Mouse (Mus musculus) midbrain, embryonic 15.5 days (tissue): ENCODE measurements around the gene Zdhhc13. TPM values are rescaled to one million over a fixed set of nuclear protein-coding genes. Genes with fewer than 3 reads are reported as not detected.

Experiments used
- ATAC-seq: fragments of 200-750 bp; cut with Nextera tagmentation; replicated peaks from 2 replicates; pipeline ENCODE4 v1.8.0; 2017; ENCODE audit warnings: moderate TSS enrichment
- H3K27ac ChIP-seq: fragments of 300-500 bp; sonication (generic); 2 replicates; pipeline ENCODE4 v1.5.1; 2015; ENCODE audit warnings: mild to moderate bottlenecking, inconsistent platforms
- H3K27me3 ChIP-seq: fragments of 300-500 bp; sonication (generic); replicated peaks from 2 replicates; pipeline ENCODE4 v1.6.1; 2015; ENCODE audit warnings: inconsistent platforms
- H3K36me3 ChIP-seq: fragments of 300-500 bp; sonication (generic); replicated peaks from 2 replicates; pipeline ENCODE4 v1.6.1; 2015; ENCODE audit warnings: inconsistent platforms
- H3K4me1 ChIP-seq: fragments of 300-500 bp; sonication (generic); 2 replicates; pipeline ENCODE4 v1.6.1; 2015; ENCODE audit warnings: inconsistent platforms
- H3K4me2 ChIP-seq: fragments of 300-500 bp; sonication (generic); 2 replicates; pipeline ENCODE4 v1.6.1; 2015; ENCODE audit warnings: inconsistent platforms, mild to moderate bottlenecking, moderate library complexity
- H3K4me3 ChIP-seq: fragments of 300-500 bp; sonication (generic); 2 replicates; pipeline ENCODE4 v1.5.1; 2015; ENCODE audit warnings: mild to moderate bottlenecking, inconsistent platforms
- H3K9ac ChIP-seq: fragments of 300-500 bp; sonication (generic); 2 replicates; pipeline ENCODE4 v1.6.1; 2015; ENCODE audit warnings: mild to moderate bottlenecking, inconsistent platforms
- H3K9me3 ChIP-seq: fragments of 300-500 bp; sonication (generic); 2 replicates; pipeline ENCODE4 v1.6.1; 2016; ENCODE audit warnings: inconsistent platforms
- WGBS: fragments of 180-500 bp; shearing (Covaris S2); methylation state at CpG from one replicate; pipeline ENCODE4 v1.1.7; 2015; ENCODE audit warnings: mixed read lengths; 5-methylcytosine and 5-hydroxymethylcytosine counted together
- polyA plus RNA-seq: library from polyadenylated mRNA; unstranded; fragments of >200 nt; fragmentation: Nextera tagmentation; extraction: Ambion mirVana; gene quantifications from 2 replicates; pipeline ENCODE4 v1.2.1, GENCODE M21; 2015

The Zdhhc13 gene
- polyA plus RNA-seq: 36.5 and 38.7 TPM in 2 replicates

DNA sequence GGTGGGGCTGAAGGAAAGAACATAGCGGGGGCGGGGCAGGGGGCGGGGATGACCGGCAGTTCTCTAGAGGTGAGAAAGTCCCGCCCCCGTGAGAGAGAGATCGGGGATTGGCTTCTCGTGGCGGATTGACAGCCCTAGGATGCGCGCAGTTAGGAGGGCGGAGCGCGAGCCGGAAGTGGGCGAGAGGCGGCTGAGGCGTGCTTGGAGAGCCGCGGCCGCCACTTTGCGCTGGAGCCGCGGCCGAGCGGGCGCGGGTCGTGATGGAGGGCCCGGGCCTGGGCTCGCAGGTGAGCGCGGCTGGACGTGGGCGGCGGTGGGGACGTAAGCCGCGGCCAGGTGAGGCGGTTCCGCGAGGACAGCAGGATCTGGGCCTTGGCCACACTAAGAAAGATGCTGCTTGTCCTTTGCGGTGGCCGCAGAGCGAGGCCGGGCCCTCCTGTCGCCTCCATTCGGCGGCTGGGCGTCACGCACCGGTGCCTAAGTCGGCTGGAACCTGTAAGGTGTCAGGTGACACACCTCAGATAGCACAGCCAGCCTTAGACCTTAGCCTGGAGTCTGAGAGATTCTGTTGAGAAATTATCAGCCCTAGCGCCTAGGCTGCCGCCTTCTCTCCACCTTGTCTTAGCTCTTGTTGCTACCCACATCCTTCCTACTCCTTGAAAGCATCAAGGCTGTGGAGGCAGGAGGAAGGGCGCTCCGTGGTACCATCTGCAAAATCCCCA is at the start of gene Zdhhc13:
Gene Zdhhc13 (plus strand): TSS at position 153 of the 722 bp plus-strand sequence.
- Histone ChIP-seq H3K4me1 (peaks cover 26% of the 10 kb centered on the region), H3K4me3 (peak within 1 kb of the TSS; percentile 80), H3K27ac (peak within 1 kb of the TSS; percentile 84), H3K9me3 (no peaks in the 10 kb centered on the region), H3K4me2 (peak within 1 kb of the TSS; percentile 63), H3K27me3 (no peaks in the 10 kb centered on the region), H3K9ac (peak within 1 kb of the TSS; percentile 77), H3K36me3 (no peaks in the 10 kb centered on the region)
- under 1% methylated on average over 57 of the region's 57 CpGs for WGBS
- peak; percentile 99 for ATAC-seq

DNA sequence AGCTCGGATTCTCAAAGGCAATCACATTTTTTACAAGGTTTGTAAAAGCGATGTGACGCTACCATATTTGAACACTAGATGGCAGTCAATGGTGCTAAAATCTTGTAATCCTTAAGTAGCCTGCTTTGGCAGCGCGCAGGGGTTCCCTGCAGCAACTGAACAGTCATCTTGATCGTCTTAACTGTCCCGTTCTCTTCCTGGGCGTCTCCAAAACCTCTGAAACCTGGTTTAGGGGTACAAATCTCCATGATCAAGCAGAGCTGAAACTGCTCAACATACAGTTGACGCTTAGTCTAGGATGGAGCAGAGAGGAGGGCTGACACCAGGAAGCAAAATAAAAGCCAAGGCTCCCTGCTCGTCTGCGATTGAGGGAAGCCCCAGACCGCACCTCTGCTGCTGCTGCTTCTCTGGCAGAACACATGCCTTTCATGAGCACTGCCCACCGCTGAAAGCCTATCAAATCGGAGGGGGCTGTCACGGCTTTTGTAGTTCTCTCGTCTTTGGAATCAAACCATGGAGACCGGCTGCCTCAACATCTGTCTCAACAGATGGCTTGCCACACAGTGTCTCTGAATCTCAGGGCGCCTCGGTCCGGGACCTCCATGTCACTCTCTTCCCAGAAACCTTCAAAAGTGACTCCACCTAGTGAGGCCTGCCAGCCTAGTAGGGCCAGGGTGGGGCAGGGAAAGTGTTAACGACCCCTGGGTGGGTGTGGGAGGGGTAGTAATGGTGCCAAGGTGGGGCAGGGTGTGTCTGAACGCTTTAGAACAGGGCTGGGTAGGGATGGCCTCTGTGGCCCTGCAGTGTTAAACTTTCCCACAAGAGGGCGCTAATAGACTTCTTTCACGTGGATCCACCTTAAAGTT is 39.3 kb upstream of the Zdhhc13 start:
- 1% methylated on average over 24 of the region's 24 CpGs for WGBS
- peaks cover 4% of the 10 kb centered on the region; the same call in 1 of the 2 replicates for H3K4me1 ChIP-seq
- peak overlapping the region; percentile 34 for H3K9ac ChIP-seq
- H3K27me3 ChIP-seq: no peaks in the 10 kb centered on the region
- no peaks in the 10 kb centered on the region for H3K9me3 ChIP-seq
- H3K4me3 ChIP-seq: peak overlapping the region; percentile 37
- H3K27ac ChIP-seq: peak overlapping the region; percentile 66
- H3K36me3 ChIP-seq: no peaks in the 10 kb centered on the region
- ATAC-seq: peak; percentile 91
- peak overlapping the region; percentile 72 for H3K4me2 ChIP-seq

DNA sequence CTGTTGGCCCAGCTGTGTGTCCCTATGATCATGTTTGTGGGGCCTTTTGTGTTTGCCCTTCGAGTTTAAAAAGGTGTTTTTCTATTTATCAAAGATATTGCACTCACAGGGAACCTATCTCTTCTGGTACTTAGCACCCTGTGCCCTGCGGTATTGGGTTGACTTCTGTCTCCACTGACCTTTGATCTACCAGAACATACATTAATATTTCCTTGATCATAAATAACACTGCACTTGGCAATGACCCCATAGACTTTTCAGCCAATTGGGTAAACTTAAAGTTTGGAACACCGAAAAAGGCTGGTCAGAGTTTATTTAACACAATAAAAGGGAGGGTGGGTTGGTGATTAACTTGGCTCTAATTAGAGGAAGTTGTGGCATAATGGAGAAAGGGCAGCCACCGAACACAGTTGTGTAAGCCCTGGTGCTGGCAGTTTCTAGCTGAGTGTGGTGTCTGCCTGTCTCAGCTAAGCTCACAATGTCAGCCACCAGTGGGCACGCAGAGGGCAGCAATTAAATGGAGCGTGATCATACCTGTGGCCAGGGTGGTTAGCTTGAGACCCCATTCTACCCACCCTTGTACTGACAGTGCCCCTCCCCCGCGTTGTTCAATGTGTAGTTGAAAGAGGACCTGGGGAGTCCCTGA is 38.5 kb upstream of the Zdhhc13 start:
- H3K9ac ChIP-seq: no peak overlapping the region
- H3K4me2 ChIP-seq: 0 out of 2 replicates have a peak overlapping the region, but pooled peaks have one; percentile 72
- 69% methylated on average over 8 of the region's 8 CpGs for WGBS
- H3K27ac ChIP-seq: no peak overlapping the region
- H3K27me3 ChIP-seq: no peaks in the 10 kb centered on the region
- H3K4me3 ChIP-seq: no peak overlapping the region
- no peaks in the 10 kb centered on the region for H3K36me3 ChIP-seq
- ATAC-seq: peak; percentile 16
- H3K4me1 ChIP-seq: peaks cover 4% of the 10 kb centered on the region; the same call in 1 of the 2 replicates
- H3K9me3 ChIP-seq: no peaks in the 10 kb centered on the region

DNA sequence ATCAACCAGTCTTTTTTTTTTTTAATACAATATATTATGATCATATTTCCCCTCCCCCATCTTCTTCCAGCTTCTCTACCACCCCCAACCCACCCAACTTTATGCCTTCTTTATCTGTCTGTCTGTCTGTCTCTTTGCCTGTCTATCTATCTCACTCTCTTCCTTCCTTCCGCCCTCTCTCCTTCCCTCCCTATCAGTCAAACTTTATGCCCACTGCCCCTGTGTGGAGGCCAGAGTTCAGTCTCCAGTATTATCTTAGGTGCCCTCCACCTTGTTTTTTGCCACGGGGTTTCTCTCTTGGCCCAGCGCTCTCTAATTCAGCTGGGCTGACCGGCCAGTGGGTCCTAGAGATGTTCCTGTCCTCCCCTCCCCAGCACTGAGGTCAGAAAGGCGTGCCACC is 37.6 kb upstream of the Zdhhc13 start:
- Histone ChIP-seq H3K4me1 (peaks cover 4% of the 10 kb centered on the region; the same call in 1 of the 2 replicates), H3K4me3 (no peak overlapping the region), H3K27me3 (no peaks in the 10 kb centered on the region), H3K27ac (no peak overlapping the region), H3K4me2 (no peak overlapping the region), H3K9ac (no peak overlapping the region), H3K9me3 (no peaks in the 10 kb centered on the region), H3K36me3 (no peaks in the 10 kb centered on the region)
- WGBS: 88% methylated on average over 5 of the region's 5 CpGs
- ATAC-seq: no peak

- Histone ChIP-seq H3K4me1 (peaks cover 4% of the 10 kb centered on the region; the same call in 1 of the 2 replicates), H3K4me2 (no peak overlapping the region), H3K27me3 (no peaks in the 10 kb centered on the region), H3K9me3 (no peaks in the 10 kb centered on the region), H3K36me3 (no peaks in the 10 kb centered on the region), H3K27ac (no peak overlapping the region), H3K9ac (no peak overlapping the region), H3K4me3 (no peak overlapping the region)
- WGBS: 86% methylated on average over 3 of the region's 3 CpGs
- no peak for ATAC-seq
Measured at GRCm38 (mm10) chr7:48754415-48754974, 34.3 kb upstream of the Zdhhc13 start.

DNA sequence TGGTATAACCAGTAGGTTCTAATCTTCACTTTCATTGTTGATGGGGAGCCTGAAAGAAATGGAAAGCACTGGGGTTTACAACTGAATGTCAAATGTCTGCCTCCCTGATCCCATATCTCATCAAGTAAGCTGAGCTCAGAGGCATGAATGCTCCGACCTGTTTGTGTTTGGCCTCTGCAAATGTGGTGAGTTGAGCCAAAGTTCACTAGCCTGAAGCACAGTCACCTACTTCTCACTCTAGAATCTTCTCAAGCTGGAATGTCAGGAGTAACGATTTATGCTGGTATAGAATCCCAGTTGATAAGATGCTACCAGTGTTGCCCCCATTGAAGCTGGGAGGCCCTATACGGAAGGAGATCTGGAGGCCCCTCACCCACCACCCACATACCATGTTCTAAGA is 33.0 kb upstream of the Zdhhc13 start:
- no peaks in the 10 kb centered on the region for H3K4me1 ChIP-seq
- H3K4me2 ChIP-seq: no peak overlapping the region
- no peak overlapping the region for H3K4me3 ChIP-seq
- H3K27ac ChIP-seq: no peak overlapping the region
- H3K27me3 ChIP-seq: no peaks in the 10 kb centered on the region
- WGBS: 91% methylated on average over 3 of the region's 3 CpGs
- no peaks in the 10 kb centered on the region for H3K9me3 ChIP-seq
- no peak for ATAC-seq
- H3K36me3 ChIP-seq: no peaks in the 10 kb centered on the region
- H3K9ac ChIP-seq: no peak overlapping the region

GRCm38 (mm10) chr7:48756306-48756931 is 32.4 kb upstream of the Zdhhc13 start:
- H3K9ac ChIP-seq: no peak overlapping the region
- ATAC-seq: no peak
- no peaks in the 10 kb centered on the region for H3K27me3 ChIP-seq
- H3K4me2 ChIP-seq: no peak overlapping the region
- no peaks in the 10 kb centered on the region for H3K36me3 ChIP-seq
- WGBS: 95% methylated on average over 4 of the region's 4 CpGs
- no peaks in the 10 kb centered on the region for H3K4me1 ChIP-seq
- no peaks in the 10 kb centered on the region for H3K9me3 ChIP-seq
- no peak overlapping the region for H3K27ac ChIP-seq
- no peak overlapping the region for H3K4me3 ChIP-seq

DNA sequence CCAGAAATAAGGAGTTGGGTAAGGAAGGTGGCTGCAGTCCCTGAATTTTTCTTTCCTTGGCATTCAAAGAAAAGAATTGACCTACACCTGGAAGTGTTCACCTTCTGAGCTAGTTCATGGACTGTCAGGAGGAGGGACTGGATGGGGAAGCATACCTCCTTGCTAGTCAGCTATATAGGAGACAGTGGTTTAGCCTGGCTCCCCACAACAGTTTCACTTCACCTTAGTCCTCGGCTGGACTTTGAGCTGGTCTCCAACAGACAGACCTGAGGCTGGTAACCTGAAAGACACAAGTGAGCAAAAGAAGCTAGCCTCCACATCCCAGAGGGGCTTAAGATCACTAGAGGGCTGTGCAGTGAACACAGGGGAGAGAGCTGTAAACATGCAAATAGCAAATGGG is 30.7 kb upstream of the Zdhhc13 start:
- no peak overlapping the region for H3K27ac ChIP-seq
- no peak overlapping the region for H3K4me3 ChIP-seq
- 71% methylated on average over 1 of the region's 1 CpGs for WGBS
- no peak overlapping the region for H3K4me2 ChIP-seq
- no peak overlapping the region for H3K9ac ChIP-seq
- no peaks in the 10 kb centered on the region for H3K27me3 ChIP-seq
- H3K36me3 ChIP-seq: no peaks in the 10 kb centered on the region
- ATAC-seq: no peak
- no peaks in the 10 kb centered on the region for H3K4me1 ChIP-seq
- H3K9me3 ChIP-seq: no peaks in the 10 kb centered on the region

DNA sequence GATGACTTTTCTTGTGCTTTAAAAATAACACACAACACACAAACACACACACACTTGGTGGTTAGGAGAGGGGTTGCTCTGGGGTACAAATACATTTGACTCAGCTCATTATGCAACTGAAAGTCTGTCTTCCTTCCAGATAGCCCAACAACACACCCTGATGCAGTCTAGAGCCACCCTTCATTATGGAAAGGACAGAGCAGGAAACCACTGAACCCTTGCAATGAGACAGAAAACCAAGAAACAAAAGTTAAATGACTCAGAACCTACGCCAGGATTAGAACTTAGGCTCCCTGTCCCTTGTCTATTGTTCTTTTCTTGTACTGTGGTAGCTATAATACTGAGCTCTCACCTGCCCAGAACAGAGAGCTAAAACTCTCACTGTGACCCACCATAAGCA is 28.0 kb upstream of the Zdhhc13 start:
- Histone ChIP-seq H3K4me3 (no peak overlapping the region), H3K9me3 (no peaks in the 10 kb centered on the region), H3K4me1 (no peaks in the 10 kb centered on the region), H3K27me3 (no peaks in the 10 kb centered on the region), H3K4me2 (no peak overlapping the region), H3K9ac (no peak overlapping the region), H3K36me3 (no peaks in the 10 kb centered on the region), H3K27ac (no peak overlapping the region)
- no peak for ATAC-seq
- 81% methylated on average over 1 of the region's 1 CpGs for WGBS

DNA sequence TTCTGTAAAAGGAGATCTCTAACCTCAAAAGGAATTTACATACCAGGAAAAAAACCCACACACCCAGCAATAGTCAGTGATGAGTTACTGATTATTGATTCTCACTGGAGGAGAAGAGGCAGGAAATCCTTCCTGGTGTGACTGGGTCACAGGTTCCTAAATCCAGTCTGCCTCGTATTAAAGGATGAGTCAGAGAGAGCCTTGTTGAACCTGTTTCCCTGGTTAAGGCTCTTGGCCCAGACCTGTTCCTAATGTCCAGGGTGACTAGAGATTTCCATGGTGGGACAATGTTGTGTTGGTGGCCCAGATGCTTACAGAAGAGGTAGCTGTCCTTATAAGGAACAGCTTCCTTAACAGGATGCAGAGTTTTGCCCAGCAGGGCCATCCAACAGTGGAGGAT is 26.5 kb upstream of the Zdhhc13 start:
- Histone ChIP-seq H3K4me2 (no peak overlapping the region), H3K9ac (no peak overlapping the region), H3K9me3 (no peaks in the 10 kb centered on the region), H3K27me3 (no peaks in the 10 kb centered on the region), H3K4me1 (no peaks in the 10 kb centered on the region), H3K4me3 (no peak overlapping the region), H3K36me3 (no peaks in the 10 kb centered on the region), H3K27ac (no peak overlapping the region)
- WGBS: 71% methylated on average over 1 of the region's 1 CpGs
- no peak for ATAC-seq

DNA sequence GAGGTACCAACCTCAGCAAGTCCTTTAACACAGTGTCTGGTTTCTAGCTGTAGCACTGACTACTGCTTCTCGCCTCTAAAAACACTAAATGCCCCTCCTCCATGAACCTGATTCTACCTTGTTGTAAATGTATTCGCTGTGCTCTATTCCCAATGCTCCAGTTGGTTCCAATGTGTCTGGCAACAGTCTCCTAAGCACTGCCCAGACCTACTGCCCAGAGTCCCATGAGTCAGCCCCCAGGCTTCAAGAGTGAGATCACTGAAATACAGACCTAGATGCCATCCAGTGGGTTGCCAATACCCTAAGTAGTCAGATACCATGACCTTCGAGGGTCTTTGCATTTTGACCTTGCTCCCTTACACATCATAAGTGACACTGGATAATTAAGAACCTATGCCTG is 26.1 kb upstream of the Zdhhc13 start:
- no peak overlapping the region for H3K4me2 ChIP-seq
- no peaks in the 10 kb centered on the region for H3K36me3 ChIP-seq
- no peaks in the 10 kb centered on the region for H3K4me1 ChIP-seq
- H3K9me3 ChIP-seq: no peaks in the 10 kb centered on the region
- no peak for ATAC-seq
- no peak overlapping the region for H3K27ac ChIP-seq
- 90% methylated on average over 3 of the region's 3 CpGs for WGBS
- no peak overlapping the region for H3K4me3 ChIP-seq
- H3K27me3 ChIP-seq: no peaks in the 10 kb centered on the region
- no peak overlapping the region for H3K9ac ChIP-seq
